Mouse (Mus musculus): ENCODE measurements around the gene Gm16430. TPM values are rescaled to one million over a fixed set of nuclear protein-coding genes. Genes with fewer than 3 reads are reported as not detected.
"Not testable (repeated sequence)": the region's sequence is repeated elsewhere in the genome, so short reads cannot be mapped to it uniquely, and the experiment has no call there.

The Gm16430 gene
- not detected for total RNA-seq (2021)
- long read RNA-seq: 0 reads

DNA sequence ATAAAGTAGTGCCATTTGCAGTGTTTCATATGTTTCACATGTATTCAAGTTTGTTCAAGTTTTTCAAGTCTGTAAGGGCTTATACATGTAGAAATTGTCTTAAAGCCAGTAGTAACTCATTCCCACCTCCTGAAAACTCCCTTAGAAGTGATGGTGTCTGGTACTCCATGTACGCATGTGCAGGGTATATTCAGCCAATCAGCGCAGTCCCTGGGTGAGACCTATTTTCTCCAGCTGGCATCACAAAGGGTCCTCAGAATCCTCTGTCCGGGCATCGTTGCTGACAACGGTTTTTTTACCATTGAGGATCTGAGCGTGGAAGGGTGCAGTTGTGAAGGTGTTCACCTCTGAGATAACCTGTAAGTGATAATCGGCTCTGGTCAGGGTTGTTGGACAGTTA lies at the start of gene Gm16430:
Gene Gm16430, plus strand, starts transcription at position 301 of the 400 bp plus-strand sequence.
- DNase-seq (ENCODE audit: low spot score in 2 of 2): not testable (repeated sequence)

Other genes with a start within 250 kb of the Gm16430 start
- not detected for gene Gm16405, start 91.0 kb upstream of the Gm16430 start, total RNA-seq (2021)

Data from layer of hippocampus, postnatal 10 days (tissue).